Mouse (Mus musculus) frontal cortex, adult 2 months (tissue): Measurements from ENCODE around the gene Taar7b. TPM values are rescaled to one million over a fixed set of nuclear protein-coding genes. Genes with fewer than 3 reads are reported as not detected.

ENCODE experiments used
- DNase-seq, 2 experiments: peaks; one replicate each; pipeline ENCODE4 v3.0.0; 2022; ENCODE audit warnings: low spot score in 1 of 2; ENCODE audit errors: extremely low spot score in 1 of 2
- polyA plus RNA-seq: library from polyadenylated mRNA; depleted of rRNA; stranded (reverse); fragments of >200 nt; gene quantifications from 2 replicates; pipeline ENCODE4 v1.2.3, GENCODE M21; 2012; rRNA removed

Taar7b gene
- polyA plus RNA-seq, 1 experiment: not detected

GRCm38 (mm10) chr10:24049210-24049609, 49.5 kb downstream of the Taar7b start, which contains the start of gene Taar7f:
Gene Taar7f, plus strand, starts transcription at chr10:24049510.
- DNase-seq: no peak

Other genes with a start within 250 kb of the Taar7b start
- 1,411 and 1,452 TPM in 2 replicates for gene Rps12, start 212.7 kb upstream of the Taar7b start, polyA plus RNA-seq
- 20.6 and 29.9 TPM in 2 replicates for gene Slc18b1, start 203.0 kb upstream of the Taar7b start, polyA plus RNA-seq
- 0.04 and 0.12 TPM in 2 replicates for gene Vnn3, start 148.5 kb upstream of the Taar7b start, polyA plus RNA-seq
- gene Vnn1, start 105.3 kb upstream of the Taar7b start, polyA plus RNA-seq: 0.50 and 0.61 TPM in 2 replicates
- gene Taar1, start 79.6 kb upstream of the Taar7b start, polyA plus RNA-seq: not detected in 2 replicates
- not detected in 2 replicates for gene Taar2, start 61.4 kb upstream of the Taar7b start, polyA plus RNA-seq
- not detected in 2 replicates for gene Taar3, start 50.4 kb upstream of the Taar7b start, polyA plus RNA-seq
- gene Taar4, start 39.4 kb upstream of the Taar7b start, polyA plus RNA-seq: not detected in 2 replicates
- gene Taar5, start 29.2 kb upstream of the Taar7b start, polyA plus RNA-seq: not detected in 2 replicates
- gene Taar6, start 14.3 kb upstream of the Taar7b start, polyA plus RNA-seq: not detected in 2 replicates
- gene Taar7a, start 6.5 kb upstream of the Taar7b start, polyA plus RNA-seq: not detected in 2 replicates
- gene Taar7d, start 27.3 kb downstream of the Taar7b start, polyA plus RNA-seq: not detected in 2 replicates
- not detected in 2 replicates for gene Taar7e, start 37.7 kb downstream of the Taar7b start, polyA plus RNA-seq
- gene Taar7f, start 49.6 kb downstream of the Taar7b start, polyA plus RNA-seq: not detected in 2 replicates
- gene Taar8a, start 76.6 kb downstream of the Taar7b start, polyA plus RNA-seq: not detected in 2 replicates
- not detected in 2 replicates for gene Taar8b, start 92.4 kb downstream of the Taar7b start, polyA plus RNA-seq
- gene Taar8c, start 102.0 kb downstream of the Taar7b start, polyA plus RNA-seq: not detected in 2 replicates
- gene Taar9, start 109.6 kb downstream of the Taar7b start, polyA plus RNA-seq: not detected in 2 replicates
- gene Stx7, start 149.4 kb downstream of the Taar7b start, polyA plus RNA-seq: 174 and 175 TPM in 2 replicates
- gene Moxd1, start 223.6 kb downstream of the Taar7b start, polyA plus RNA-seq: 6.6 and 6.9 TPM in 2 replicates